Mouse (Mus musculus) brain, embryonic 14.5 days (tissue): ENCODE measurements around the gene Zp3r.

ENCODE experiments used
- CTCF ChIP-seq: fragments of 200-500 bp; IDR thresholded peaks from 2 replicates; pipeline ENCODE4 v1.5.1; 2012; ENCODE audit warnings: inconsistent platforms, mild to moderate bottlenecking, moderate library complexity, borderline replicate concordance; ENCODE audit not compliant: insufficient read depth, insufficient read length; ENCODE audit errors: extremely low read depth
- POLR2A ChIP-seq: fragments of 200-500 bp; IDR thresholded peaks from 2 replicates; pipeline ENCODE4 v1.6.1; 2012; ENCODE audit warnings: mild to moderate bottlenecking, inconsistent platforms, borderline replicate concordance; ENCODE audit not compliant: poor library complexity, insufficient read depth, insufficient read length, severe bottlenecking; ENCODE audit errors: extremely low read depth

DNA sequence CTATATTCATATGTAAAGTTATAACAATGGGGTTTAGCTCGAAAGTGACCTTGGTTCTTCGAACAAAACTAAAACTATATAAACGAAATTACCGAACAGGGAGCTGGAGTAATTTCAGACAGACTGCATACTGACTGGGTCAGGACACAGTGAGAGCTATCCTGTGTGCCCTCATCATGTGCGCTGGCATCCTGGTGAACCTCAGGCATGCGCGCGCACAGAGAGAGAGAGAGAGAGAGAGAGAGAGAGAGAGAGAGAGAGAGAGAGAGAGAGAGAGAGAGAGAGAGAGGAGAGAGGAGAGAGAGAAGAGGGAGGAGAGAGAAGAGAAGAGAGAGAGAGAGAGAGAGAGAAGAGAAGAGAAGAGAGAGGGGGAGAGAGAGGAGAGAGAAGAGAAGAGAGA lies 3.9 kb upstream of the Zp3r start:
- no peak for TF ChIP-seq CTCF
- TF ChIP-seq POLR2A = no peak
